Mouse (Mus musculus): ENCODE measurements around the gene Hyal2. TPM values are rescaled to one million over a fixed set of nuclear protein-coding genes. Genes with fewer than 3 reads are reported as not detected.
A peak's percentile ranks its signal among the peaks of the same experiment; 100 is the strongest.

Hyal2 gene
- polyA plus RNA-seq, 1 experiment from 2014 or later, result 107 TPM

- ATAC-seq (replicated peaks; ENCODE audit: low FRiP score, low TSS enrichment, low read depth), result peak; percentile 97
Measured at GRCm38 (mm10) chr9:107586974-107587832, 19.5 kb downstream of the Hyal2 start, which contains the start of gene Ifrd2. Gene Ifrd2, plus strand, starts transcription at chr9:107587642.

GRCm38 (mm10) chr9:107587833-107588639, 20.3 kb downstream of the Hyal2 start:
- DNase-seq (ENCODE audit: low spot score), result no peak

More at GRCm38 (mm10) chr9:107586974-107587832, 19.5 kb downstream of the Hyal2 start, which contains the start of gene Ifrd2:
- H3K4me1 ChIP-seq (replicated peaks; ENCODE audit: control insufficient read depth, insufficient read depth, low read length), result peaks cover 11% of the 10 kb centered on the region
- H3K9ac ChIP-seq (ENCODE audit: low read length), result peak within 1 kb of the TSS; percentile 65
- H3K4me2 ChIP-seq (ENCODE audit: low read length), result peak within 1 kb of the TSS; percentile 89
- H3K36me3 ChIP-seq (ENCODE audit: control insufficient read depth, insufficient read depth, low read length), result peaks cover 34% of the 10 kb centered on the region
- no peaks in the 10 kb centered on the region for H3K9me3 ChIP-seq (ENCODE audit: control insufficient read depth, low read length)
- DNase-seq (ENCODE audit: low spot score), result peak; percentile 94
- peak within 1 kb of the TSS; percentile 77 for H3K4me3 ChIP-seq (ENCODE audit: low read depth, low read length)
- 14% methylated on average over 46 of the region's 46 CpGs for WGBS
- H3K27ac ChIP-seq (ENCODE audit: low read depth), result no peak within 1 kb of the TSS; the same call in 1 of the 2 replicates
- H3K27me3 ChIP-seq (replicated peaks; ENCODE audit: control insufficient read depth, insufficient read depth, low read length), result no peaks in the 10 kb centered on the region

GRCm38 (mm10) chr9:107590058-107590772, 22.5 kb downstream of the Hyal2 start:
- H3K36me3 ChIP-seq (ENCODE audit: control insufficient read depth, insufficient read depth, low read length), result peaks cover 56% of the 10 kb centered on the region
- DNase-seq (ENCODE audit: low spot score), result peak; percentile 54
- H3K4me2 ChIP-seq (ENCODE audit: low read length), result no peak overlapping the region

More at GRCm38 (mm10) chr9:107587833-107588639, 20.3 kb downstream of the Hyal2 start:
- Histone ChIP-seq H3K27me3 (replicated peaks; ENCODE audit: control insufficient read depth, insufficient read depth, low read length) (no peaks in the 10 kb centered on the region), H3K4me2 (ENCODE audit: low read length) (peak overlapping the region; percentile 89), H3K9ac (ENCODE audit: low read length) (peak overlapping the region; percentile 65), H3K9me3 (ENCODE audit: control insufficient read depth, low read length) (no peaks in the 10 kb centered on the region), H3K27ac (ENCODE audit: low read depth) (no peak overlapping the region), H3K36me3 (ENCODE audit: control insufficient read depth, insufficient read depth, low read length) (peaks cover 39% of the 10 kb centered on the region), H3K4me3 (ENCODE audit: low read depth, low read length) (peak overlapping the region; percentile 77), H3K4me1 (replicated peaks; ENCODE audit: control insufficient read depth, insufficient read depth, low read length) (peaks cover 11% of the 10 kb centered on the region)
- WGBS, result 3% methylated on average over 33 of the region's 33 CpGs
- no peak; the same call in 1 of the 2 replicates for ATAC-seq (replicated peaks; ENCODE audit: low FRiP score, low TSS enrichment, low read depth)

GRCm38 (mm10) chr9:107590773-107591060, 23.0 kb downstream of the Hyal2 start:
- Histone ChIP-seq H3K4me3 (ENCODE audit: low read depth, low read length) (no peak overlapping the region), H3K4me2 (ENCODE audit: low read length) (no peak overlapping the region)

More at GRCm38 (mm10) chr9:107590058-107590772, 22.5 kb downstream of the Hyal2 start:
- H3K27ac ChIP-seq (ENCODE audit: low read depth), result no peak overlapping the region
- no peaks in the 10 kb centered on the region for H3K9me3 ChIP-seq (ENCODE audit: control insufficient read depth, low read length)
- peaks cover 11% of the 10 kb centered on the region for H3K4me1 ChIP-seq (replicated peaks; ENCODE audit: control insufficient read depth, insufficient read depth, low read length)
- H3K4me3 ChIP-seq (ENCODE audit: low read depth, low read length), result no peak overlapping the region
- no peaks in the 10 kb centered on the region for H3K27me3 ChIP-seq (replicated peaks; ENCODE audit: control insufficient read depth, insufficient read depth, low read length)
- no peak for ATAC-seq (replicated peaks; ENCODE audit: low FRiP score, low TSS enrichment, low read depth)
- WGBS, result 90% methylated on average over 25 of the region's 25 CpGs
- no peak overlapping the region for H3K9ac ChIP-seq (ENCODE audit: low read length)

GRCm38 (mm10) chr9:107593101-107593976, 25.6 kb downstream of the Hyal2 start:
- 86% methylated on average over 11 of the region's 11 CpGs for WGBS
- H3K9ac ChIP-seq (ENCODE audit: low read length), result no peak overlapping the region
- H3K4me2 ChIP-seq (ENCODE audit: low read length), result no peak overlapping the region
- no peak for ATAC-seq (replicated peaks; ENCODE audit: low FRiP score, low TSS enrichment, low read depth)
- H3K36me3 ChIP-seq (ENCODE audit: control insufficient read depth, insufficient read depth, low read length), result peaks cover 56% of the 10 kb centered on the region
- H3K9me3 ChIP-seq (ENCODE audit: control insufficient read depth, low read length), result no peaks in the 10 kb centered on the region
- H3K27ac ChIP-seq (ENCODE audit: low read depth), result no peak overlapping the region
- no peaks in the 10 kb centered on the region for H3K27me3 ChIP-seq (replicated peaks; ENCODE audit: control insufficient read depth, insufficient read depth, low read length)
- H3K4me1 ChIP-seq (replicated peaks; ENCODE audit: control insufficient read depth, insufficient read depth, low read length), result peaks cover 7% of the 10 kb centered on the region
- no peak overlapping the region for H3K4me3 ChIP-seq (ENCODE audit: low read depth, low read length)
- DNase-seq (ENCODE audit: low spot score), result no peak

More at GRCm38 (mm10) chr9:107590773-107591060, 23.0 kb downstream of the Hyal2 start:
- H3K36me3 ChIP-seq (ENCODE audit: control insufficient read depth, insufficient read depth, low read length), result peaks cover 56% of the 10 kb centered on the region
- no peak overlapping the region for H3K9ac ChIP-seq (ENCODE audit: low read length)
- no peaks in the 10 kb centered on the region for H3K27me3 ChIP-seq (replicated peaks; ENCODE audit: control insufficient read depth, insufficient read depth, low read length)
- ATAC-seq (replicated peaks; ENCODE audit: low FRiP score, low TSS enrichment, low read depth) (no peak), DNase-seq (ENCODE audit: low spot score) (no peak)
- no peaks in the 10 kb centered on the region for H3K9me3 ChIP-seq (ENCODE audit: control insufficient read depth, low read length)
- H3K4me1 ChIP-seq (replicated peaks; ENCODE audit: control insufficient read depth, insufficient read depth, low read length), result peaks cover 11% of the 10 kb centered on the region
- H3K27ac ChIP-seq (ENCODE audit: low read depth), result no peak overlapping the region
- WGBS, result 93% methylated on average over 6 of the region's 6 CpGs

- Histone ChIP-seq H3K4me2 (ENCODE audit: low read length) (no peak overlapping the region), H3K27me3 (replicated peaks; ENCODE audit: control insufficient read depth, insufficient read depth, low read length) (no peaks in the 10 kb centered on the region), H3K9me3 (ENCODE audit: control insufficient read depth, low read length) (no peaks in the 10 kb centered on the region), H3K4me1 (replicated peaks; ENCODE audit: control insufficient read depth, insufficient read depth, low read length) (no peaks in the 10 kb centered on the region), H3K27ac (ENCODE audit: low read depth) (no peak overlapping the region), H3K36me3 (ENCODE audit: control insufficient read depth, insufficient read depth, low read length) (peaks cover 56% of the 10 kb centered on the region), H3K9ac (ENCODE audit: low read length) (no peak overlapping the region), H3K4me3 (ENCODE audit: low read depth, low read length) (no peak overlapping the region)
- 75% methylated on average over 8 of the region's 8 CpGs for WGBS
- no peak for ATAC-seq (replicated peaks; ENCODE audit: low FRiP score, low TSS enrichment, low read depth)
- DNase-seq (ENCODE audit: low spot score), result no peak
Measured at GRCm38 (mm10) chr9:107594281-107595062, 26.7 kb downstream of the Hyal2 start.
